Mouse (Mus musculus) heart, embryonic 11.5 days (tissue): ENCODE results near the gene 2300002M23Rik. TPM values are rescaled to one million over a fixed set of nuclear protein-coding genes. Genes with fewer than 3 reads are reported as not detected.

Source experiments
- ATAC-seq: fragments of 200-750 bp; cut with Nextera tagmentation; replicated peaks from 2 replicates; pipeline ENCODE4 v1.8.0; 2017; ENCODE audit warnings: moderate library complexity; ENCODE audit not compliant: insufficient number of reproducible peaks, low FRiP score, low TSS enrichment
- H3K27ac ChIP-seq: fragments of 300-500 bp; sonication (generic); 2 replicates; pipeline ENCODE4 v1.5.1; 2014; ENCODE audit warnings: mild to moderate bottlenecking, low read depth, low read length
- H3K27me3 ChIP-seq: fragments of 300-500 bp; sonication (generic); 2 replicates; pipeline ENCODE4 v1.6.1; 2014; ENCODE audit warnings: mild to moderate bottlenecking, low read length, mixed read lengths; ENCODE audit not compliant: control insufficient read depth, insufficient read depth
- H3K36me3 ChIP-seq: fragments of 300-500 bp; sonication (generic); 2 replicates; pipeline ENCODE4 v1.6.1; 2014; ENCODE audit warnings: mild to moderate bottlenecking, low read length, moderate library complexity, mixed read lengths; ENCODE audit not compliant: control insufficient read depth, insufficient read depth
- H3K4me1 ChIP-seq: fragments of 300-500 bp; sonication (generic); 2 replicates; pipeline ENCODE4 v1.6.1; 2014; ENCODE audit warnings: low read length; ENCODE audit not compliant: control insufficient read depth, insufficient read depth
- H3K4me2 ChIP-seq: fragments of 300-500 bp; sonication (generic); 2 replicates; pipeline ENCODE4 v1.6.1; 2014; ENCODE audit warnings: mild to moderate bottlenecking, moderate library complexity
- H3K4me3 ChIP-seq: fragments of 300-500 bp; sonication (generic); 2 replicates; pipeline ENCODE4 v1.5.1; 2014; ENCODE audit warnings: low read depth, low read length
- H3K9ac ChIP-seq: fragments of 300-500 bp; sonication (generic); 2 replicates; pipeline ENCODE4 v1.6.1; 2014; ENCODE audit warnings: mild to moderate bottlenecking, low read depth, low read length, moderate library complexity
- H3K9me3 ChIP-seq: fragments of 300-500 bp; sonication (generic); replicated peaks from 2 replicates; pipeline ENCODE4 v1.6.1; 2016; ENCODE audit warnings: low read length; ENCODE audit not compliant: control insufficient read depth
- WGBS: fragments of 180-500 bp; shearing (Covaris S2); extraction: QIAGEN DNeasy Blood & Tissue Kit; methylation state at CpG from one replicate; pipeline ENCODE4 v1.1.7; 2014; ENCODE audit not compliant: insufficient replicate concordance; 5-methylcytosine and 5-hydroxymethylcytosine counted together
- polyA plus RNA-seq: library from polyadenylated mRNA; unstranded; fragments of >200 nt; fragmentation: Nextera tagmentation; extraction: Ambion mirVana; gene quantifications from 2 replicates; pipeline ENCODE4 v1.2.1, GENCODE M21; 2014

The 2300002M23Rik gene
- polyA plus RNA-seq, 1 experiment from 2014 or later = not detected

- H3K27ac ChIP-seq = no peak overlapping the region
- no peaks in the 10 kb centered on the region for H3K27me3 ChIP-seq
- H3K36me3 ChIP-seq = no peaks in the 10 kb centered on the region
- WGBS = 73% methylated on average over 1 of the region's 1 CpGs
- H3K4me1 ChIP-seq = 0 out of 2 replicates have a peak, but pooled peaks cover 3% of the 10 kb centered on the region
- 0 out of 2 replicates have a peak, but pooled peaks cover 3% of the 10 kb centered on the region for H3K9me3 ChIP-seq
- no peak overlapping the region for H3K4me2 ChIP-seq
- ATAC-seq = no peak
- H3K4me3 ChIP-seq = no peak overlapping the region
- no peak overlapping the region for H3K9ac ChIP-seq
Measured at GRCm38 (mm10) chr17:35587291-35587690, 20.0 kb downstream of the 2300002M23Rik start.

GRCm38 (mm10) chr17:35588387-35588786 lies 21.1 kb downstream of the 2300002M23Rik start:
- H3K27ac ChIP-seq = no peak overlapping the region
- ATAC-seq = no peak
- no peaks in the 10 kb centered on the region for H3K36me3 ChIP-seq

GRCm38 (mm10) chr17:35590410-35591218 lies 23.4 kb downstream of the 2300002M23Rik start:
- Histone ChIP-seq H3K27me3 (no peaks in the 10 kb centered on the region), H3K9ac (no peak overlapping the region), H3K9me3 (0 out of 2 replicates have a peak, but pooled peaks cover 3% of the 10 kb centered on the region), H3K4me3 (no peak overlapping the region), H3K27ac (no peak overlapping the region), H3K4me2 (no peak overlapping the region), H3K4me1 (no peaks in the 10 kb centered on the region), H3K36me3 (no peaks in the 10 kb centered on the region)
- ATAC-seq = no peak
- 49% methylated on average over 21 of the region's 21 CpGs for WGBS

More at GRCm38 (mm10) chr17:35588387-35588786, 21.1 kb downstream of the 2300002M23Rik start:
- H3K9me3 ChIP-seq = 0 out of 2 replicates have a peak, but pooled peaks cover 3% of the 10 kb centered on the region
- no peak overlapping the region for H3K4me2 ChIP-seq
- H3K4me3 ChIP-seq = no peak overlapping the region
- H3K27me3 ChIP-seq = no peaks in the 10 kb centered on the region
- WGBS = 27% methylated on average over 4 of the region's 4 CpGs
- H3K4me1 ChIP-seq = 0 out of 2 replicates have a peak, but pooled peaks cover 3% of the 10 kb centered on the region
- H3K9ac ChIP-seq = no peak overlapping the region

GRCm38 (mm10) chr17:35591219-35591578 lies 23.9 kb downstream of the 2300002M23Rik start:
- H3K4me2 ChIP-seq = no peak overlapping the region
- 88% methylated on average over 7 of the region's 7 CpGs for WGBS
- no peak for ATAC-seq
- H3K27me3 ChIP-seq = no peaks in the 10 kb centered on the region
- no peak overlapping the region for H3K27ac ChIP-seq
- no peaks in the 10 kb centered on the region for H3K36me3 ChIP-seq
- H3K4me3 ChIP-seq = no peak overlapping the region
- no peaks in the 10 kb centered on the region for H3K4me1 ChIP-seq
- H3K9ac ChIP-seq = no peak overlapping the region
- 0 out of 2 replicates have a peak, but pooled peaks cover 3% of the 10 kb centered on the region for H3K9me3 ChIP-seq

- Histone ChIP-seq H3K4me1 (no peaks in the 10 kb centered on the region), H3K27me3 (no peaks in the 10 kb centered on the region), H3K4me2 (no peak overlapping the region), H3K4me3 (no peak overlapping the region), H3K9me3 (0 out of 2 replicates have a peak, but pooled peaks cover 3% of the 10 kb centered on the region), H3K9ac (no peak overlapping the region), H3K27ac (no peak overlapping the region), H3K36me3 (no peaks in the 10 kb centered on the region)
- 85% methylated on average over 15 of the region's 15 CpGs for WGBS
- no peak for ATAC-seq
Measured at GRCm38 (mm10) chr17:35591731-35592130, 24.5 kb downstream of the 2300002M23Rik start.

- Histone ChIP-seq H3K9ac (no peak overlapping the region), H3K9me3 (0 out of 2 replicates have a peak, but pooled peaks cover 2% of the 10 kb centered on the region), H3K4me3 (no peak overlapping the region), H3K27me3 (no peaks in the 10 kb centered on the region), H3K4me1 (no peaks in the 10 kb centered on the region), H3K36me3 (no peaks in the 10 kb centered on the region), H3K27ac (no peak overlapping the region), H3K4me2 (no peak overlapping the region)
- ATAC-seq = no peak
- 76% methylated on average over 9 of the region's 9 CpGs for whole genome bisulfite sequencing
Measured at GRCm38 (mm10) chr17:35592131-35592530, 24.9 kb downstream of the 2300002M23Rik start.

- no peak for ATAC-seq
- H3K36me3 ChIP-seq = no peaks in the 10 kb centered on the region
Measured at GRCm38 (mm10) chr17:35593786-35594185, 26.5 kb downstream of the 2300002M23Rik start.

GRCm38 (mm10) chr17:35594456-35594855 lies 27.2 kb downstream of the 2300002M23Rik start:
- no peaks in the 10 kb centered on the region for H3K4me1 ChIP-seq
- H3K9ac ChIP-seq = no peak overlapping the region
- 72% methylated on average over 7 of the region's 7 CpGs for WGBS
- ATAC-seq = no peak
- H3K4me2 ChIP-seq = no peak overlapping the region
- no peaks in the 10 kb centered on the region for H3K9me3 ChIP-seq
- H3K36me3 ChIP-seq = no peaks in the 10 kb centered on the region
- no peak overlapping the region for H3K27ac ChIP-seq
- H3K4me3 ChIP-seq = no peak overlapping the region
- no peaks in the 10 kb centered on the region for H3K27me3 ChIP-seq

More at GRCm38 (mm10) chr17:35593786-35594185, 26.5 kb downstream of the 2300002M23Rik start:
- H3K4me1 ChIP-seq = no peaks in the 10 kb centered on the region
- no peak overlapping the region for H3K27ac ChIP-seq
- no peaks in the 10 kb centered on the region for H3K27me3 ChIP-seq
- H3K9ac ChIP-seq = no peak overlapping the region
- H3K4me3 ChIP-seq = no peak overlapping the region
- H3K4me2 ChIP-seq = no peak overlapping the region
- H3K9me3 ChIP-seq = no peaks in the 10 kb centered on the region
- 29% methylated on average over 4 of the region's 4 CpGs for WGBS
